Mouse (Mus musculus) CH12.LX (cell line): ENCODE measurements around the gene Apol7a. TPM values are rescaled to one million over a fixed set of nuclear protein-coding genes. Genes with fewer than 3 reads are reported as not detected.

Experiments
- DNase-seq: peaks from one replicate; pipeline ENCODE4 v3.0.0-alpha.2; 2013; ENCODE audit errors: extremely low read depth
- H3K27ac ChIP-seq: 2 replicates; pipeline ENCODE4 v1.5.1; 2012; ENCODE audit warnings: low read depth, mild to moderate bottlenecking, control low read depth, moderate library complexity; ENCODE audit not compliant: insufficient read depth
- H3K27me3 ChIP-seq: replicated peaks from 2 replicates; pipeline ENCODE3; 2012; ENCODE audit warnings: inconsistent platforms
- H3K36me3 ChIP-seq, 2 experiments: replicated peaks in 1 of 2; 2 replicates each; pipeline versions ENCODE3 to v1.6.1; 2012; ENCODE audit warnings: inconsistent platforms in 1 of 2, low read length in 1 of 2, mild to moderate bottlenecking in 1 of 2, mixed read lengths in 1 of 2, moderate library complexity in 1 of 2; ENCODE audit not compliant: control insufficient read depth in 1 of 2, insufficient read depth in 1 of 2
- H3K4me1 ChIP-seq, 2 experiments: 2 replicates each; pipeline ENCODE4 v1.6.1; 2012; ENCODE audit warnings: inconsistent platforms in 1 of 2, moderate library complexity in 1 of 2; ENCODE audit not compliant: insufficient read depth in 2 of 2, control insufficient read depth in 1 of 2
- H3K4me2 ChIP-seq: 2 replicates; pipeline ENCODE4 v1.6.1; 2012; ENCODE audit warnings: low read depth, mild to moderate bottlenecking, control low read depth; ENCODE audit not compliant: poor library complexity, insufficient read depth, severe bottlenecking
- H3K4me3 ChIP-seq, 3 experiments: fragments of 150-350 bp in 1 of 3; sonication (generic) in 1 of 3; replicated peaks in 1 of 3; 2 replicates each; pipeline versions ENCODE3 to v1.5.1; 2011 to 2012; ENCODE audit warnings: low read depth in 2 of 3, low read length in 2 of 3, mild to moderate bottlenecking in 2 of 3, moderate library complexity in 2 of 3, control low read depth in 1 of 3, improper control_type of control experiment in 1 of 3, inconsistent platforms in 1 of 3, mixed read lengths in 1 of 3; ENCODE audit not compliant: poor library complexity in 1 of 3
- H3K79me2 ChIP-seq: replicated peaks from 2 replicates; pipeline ENCODE4 v1.6.1; 2012; ENCODE audit warnings: mild to moderate bottlenecking, moderate library complexity; ENCODE audit not compliant: control insufficient read depth, poor library complexity, insufficient read depth, severe bottlenecking; ENCODE audit errors: extremely low read depth
- H3K9ac ChIP-seq: 2 replicates; pipeline ENCODE4 v1.6.1; 2012; ENCODE audit warnings: low read depth, mild to moderate bottlenecking, control low read depth, moderate library complexity; ENCODE audit not compliant: insufficient read depth
- H3K9me3 ChIP-seq: replicated peaks from 2 replicates; pipeline ENCODE3; 2012; ENCODE audit warnings: low read length, inconsistent platforms, mixed read lengths
- CTCF ChIP-seq, 2 experiments: IDR thresholded peaks in 1 of 2; conservative IDR thresholded peaks in 1 of 2; 2 replicates each; pipeline ENCODE4 v1.5.1; 2011 to 2012; ENCODE audit warnings: low read depth in 2 of 2, low read length in 2 of 2, improper control_type of control experiment in 1 of 2, inconsistent platforms in 1 of 2, mild to moderate bottlenecking in 1 of 2, moderate library complexity in 1 of 2
- ELF1 ChIP-seq: IDR thresholded peaks from 2 replicates; pipeline ENCODE4 v1.6.1; 2014; ENCODE audit warnings: low read depth, mild to moderate bottlenecking, inconsistent platforms, low read length, improper control_type of control experiment
- ETS1 ChIP-seq: conservative IDR thresholded peaks from 2 replicates; pipeline ENCODE4 v1.6.1; 2012; ENCODE audit warnings: low read depth, mild to moderate bottlenecking, inconsistent platforms, low read length, improper control_type of control experiment, moderate library complexity
- IRF4 ChIP-seq: IDR thresholded peaks from 2 replicates; pipeline ENCODE4 v1.6.1; 2014; ENCODE audit warnings: low read depth, mild to moderate bottlenecking, inconsistent platforms, low read length, improper control_type of control experiment
- KAT2A ChIP-seq: IDR thresholded peaks from 2 replicates; pipeline ENCODE4 v1.6.1; 2012; ENCODE audit warnings: low read length, improper control_type of control experiment, inconsistent platforms; ENCODE audit not compliant: insufficient replicate concordance
- MXI1 ChIP-seq: IDR thresholded peaks from 2 replicates; pipeline ENCODE4 v1.6.1; 2011; ENCODE audit warnings: mild to moderate bottlenecking, low read depth, low read length, improper control_type of control experiment
- MYC ChIP-seq: IDR thresholded peaks from 2 replicates; pipeline ENCODE4 v1.6.1; 2011; ENCODE audit warnings: low read depth, mild to moderate bottlenecking, improper control_type of control experiment, low read length
- NELFE ChIP-seq: IDR thresholded peaks from 2 replicates; pipeline ENCODE4 v1.6.1; 2011; ENCODE audit warnings: low read depth, low read length, improper control_type of control experiment
- POLR2AphosphoS2 ChIP-seq: IDR thresholded peaks from 2 replicates; pipeline ENCODE4 v1.6.1; 2011; ENCODE audit warnings: low read depth, low read length, improper control_type of control experiment
- SMC3 ChIP-seq: IDR thresholded peaks from 2 replicates; pipeline ENCODE4 v1.6.1; 2011; ENCODE audit warnings: low read depth, low read length, improper control_type of control experiment
- TBP ChIP-seq: conservative IDR thresholded peaks from 2 replicates; pipeline ENCODE4 v1.6.1; 2011; ENCODE audit warnings: low read depth, low read length, improper control_type of control experiment
- USF2 ChIP-seq: conservative IDR thresholded peaks from 2 replicates; pipeline ENCODE4 v1.6.1; 2011; ENCODE audit warnings: low read depth, low read length, improper control_type of control experiment
- ZC3H11A ChIP-seq: IDR thresholded peaks from 2 replicates; pipeline ENCODE4 v1.6.1; 2012; ENCODE audit warnings: low read depth, mild to moderate bottlenecking, inconsistent platforms, low read length, improper control_type of control experiment
- ZMIZ1 ChIP-seq: IDR thresholded peaks from 2 replicates; pipeline ENCODE4 v1.6.1; 2012; ENCODE audit warnings: low read depth, mild to moderate bottlenecking, inconsistent platforms, low read length, improper control_type of control experiment
- dilution Hi-C: fragments of 300-500 bp; cut with MboI; formaldehyde crosslinking; loops from 2 replicates; pipeline ENCODE4 v1.14.3; 2020; ENCODE audit warnings: low sequenced_read_pairs; ENCODE audit not compliant: extremely low pct_unique_long_range_greater_than_20kb, extremely low pct_ligation_motif_present
- in situ Hi-C: fragments of 300-500 bp; cut with MboI; formaldehyde crosslinking; loops from 3 replicates; pipeline ENCODE4 v1.14.3; 2019; ENCODE audit warnings: low sequenced_read_pairs, low pct_ligation_motif_present, low pct_unique_long_range_greater_than_20kb, mixed read lengths
- polyA plus RNA-seq: library from polyadenylated mRNA; unstranded; fragments of >175 nt; gene quantifications from 2 replicates; pipeline ENCODE4 v1.2.1, GENCODE M21; 2012; ENCODE audit warnings: low read depth; ENCODE audit not compliant: insufficient read length
- total RNA-seq, 2 experiments: library from RNA; depleted of rRNA; stranded (reverse); fragments of 300-350 nt in 1 of 2; fragments of >200 nt in 1 of 2; gene quantifications; 2 replicates each; pipeline ENCODE4 v1.2.3; 2012 to 2014

Apol7a gene
- total and polyA plus RNA-seq, 3 experiments, result not detected

DNA sequence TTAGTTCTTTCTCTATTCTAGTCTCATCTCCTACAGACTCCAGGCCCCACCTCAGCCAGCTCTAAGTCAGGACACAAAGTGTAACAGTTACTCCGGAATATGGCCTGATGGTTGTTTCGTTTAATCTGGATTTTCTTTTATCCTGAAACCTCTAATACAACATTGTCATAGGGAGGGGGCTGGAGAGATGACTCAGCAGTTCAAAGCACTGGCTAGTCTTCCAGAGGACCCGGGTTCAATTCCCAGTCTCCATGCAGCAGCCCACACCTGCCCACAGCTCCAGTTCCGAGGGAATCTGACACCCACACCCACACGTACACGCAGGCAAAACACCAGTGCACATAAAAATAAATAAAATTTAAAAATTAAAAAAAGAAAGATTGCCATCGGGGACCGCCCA is 39.0 kb downstream of the Apol7a start:
- Histone ChIP-seq H3K27me3 (peaks cover 75% of the 10 kb centered on the region), H3K4me3 (no peak overlapping the region), H3K9ac (no peak overlapping the region), H3K4me2 (no peak overlapping the region), H3K27ac (no peak overlapping the region), H3K36me3 (no peaks in the 10 kb centered on the region), H3K4me1 (peaks cover 0 to 3% of the 10 kb centered on the region in 2 experiments; a peak in 2 of 4 replicates), H3K9me3 (no peaks in the 10 kb centered on the region), H3K79me2 (no peaks in the 10 kb centered on the region)
- in situ Hi-C loops, result loop anchor here (10.0 to 25.0 kb wide), 2 partner anchors 135 to 373 kb away; no protein-coding TSS in a partner anchor
- DNase-seq, result no peak
- TF ChIP-seq ETS1 (no peak), USF2 (no peak), ZC3H11A (no peak), KAT2A (no peak), POLR2AphosphoS2 (no peak), MYC (no peak)
- dilution Hi-C loops, result no loop called here

DNA sequence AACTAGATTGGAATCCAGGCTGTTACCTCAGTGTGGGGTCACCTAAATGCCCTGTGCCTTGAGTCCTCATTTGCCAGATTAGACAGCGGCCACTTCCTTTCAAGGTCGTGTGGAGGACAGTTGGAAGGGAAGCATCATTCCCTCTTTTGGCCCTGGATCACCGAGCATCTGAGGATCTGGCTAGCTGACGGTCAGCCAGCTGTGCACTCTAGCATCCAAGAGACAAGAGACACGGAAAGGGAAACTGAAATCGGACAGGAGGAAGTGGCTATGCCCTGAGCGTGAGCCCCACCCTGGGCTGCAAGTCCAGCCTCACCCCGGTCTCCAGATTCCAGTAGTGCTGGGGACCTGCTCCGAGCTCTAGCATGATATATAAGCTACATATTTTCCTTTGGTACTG is 39.4 kb downstream of the Apol7a start:
- no peaks in the 10 kb centered on the region for H3K36me3 ChIP-seq
- H3K79me2 ChIP-seq, result no peaks in the 10 kb centered on the region
- H3K4me3 ChIP-seq, result no peak overlapping the region
- peaks cover 0 to 3% of the 10 kb centered on the region in 2 experiments; a peak in 2 of 4 replicates for H3K4me1 ChIP-seq
- dilution Hi-C loops, result no loop called here
- TF ChIP-seq IRF4 (no peak), ELF1 (no peak), MXI1 (no peak), TBP (no peak), NELFE (no peak), ZMIZ1 (no peak)
- no peak overlapping the region for H3K9ac ChIP-seq
- H3K27ac ChIP-seq, result no peak overlapping the region
- no peak overlapping the region for H3K4me2 ChIP-seq
- in situ Hi-C loops, result loop anchor here (10.0 to 25.0 kb wide), 2 partner anchors 135 to 372 kb away; no protein-coding TSS in a partner anchor
- DNase-seq, result no peak
- H3K9me3 ChIP-seq, result no peaks in the 10 kb centered on the region
- H3K27me3 ChIP-seq, result peaks cover 77% of the 10 kb centered on the region

DNA sequence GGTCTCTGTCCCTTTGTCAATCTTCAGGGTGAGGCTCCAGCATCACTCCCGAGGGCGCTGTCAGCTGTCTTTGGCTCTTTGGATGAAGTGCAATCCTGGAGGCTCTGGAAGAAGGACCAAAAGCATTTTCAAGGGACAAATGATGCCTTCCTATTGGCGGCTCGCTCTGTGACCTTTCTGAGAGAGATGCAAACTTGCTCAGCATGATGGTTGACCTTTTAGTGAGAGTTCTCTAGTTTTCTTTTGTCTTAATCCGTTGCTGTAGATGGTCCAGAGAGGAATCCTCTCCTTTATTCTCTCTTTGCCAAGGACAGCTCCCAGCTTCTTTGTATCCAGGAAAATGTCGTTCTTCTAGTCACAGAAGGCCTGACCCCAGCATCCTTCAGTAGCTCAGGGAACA is 39.8 kb downstream of the Apol7a start:
- H3K36me3 ChIP-seq, result no peaks in the 10 kb centered on the region
- no peak overlapping the region for H3K4me3 ChIP-seq
- TF ChIP-seq CTCF (conservative IDR thresholded peaks at IDR 0.05 in 1 of 2, IDR thresholded peaks at IDR 0.05 in 1 of 2; ENCODE audit: low read depth in 2 of 2, low read length in 2 of 2), result 0 out of 4 replicates have a peak, but pooled peaks of 1 of the 2 experiments have one; percentile 2
- no peak for TF ChIP-seq SMC3
- no peak overlapping the region for H3K4me2 ChIP-seq
- peaks cover 0 to 3% of the 10 kb centered on the region in 2 experiments; a peak in 2 of 4 replicates for H3K4me1 ChIP-seq
- dilution Hi-C loops, result no loop called here
- in situ Hi-C loops, result loop anchor here (10.0 to 25.0 kb wide), 2 partner anchors 134 to 372 kb away; no protein-coding TSS in a partner anchor
- no peak overlapping the region for H3K9ac ChIP-seq
- peaks cover 75% of the 10 kb centered on the region for H3K27me3 ChIP-seq
- no peaks in the 10 kb centered on the region for H3K9me3 ChIP-seq
- no peak overlapping the region for H3K27ac ChIP-seq
- DNase-seq, result no peak
- H3K79me2 ChIP-seq, result no peaks in the 10 kb centered on the region
